Mouse (Mus musculus) liver, embryonic 14.5 days (tissue): ENCODE data around the gene Ccdc38. TPM values are rescaled to one million over a fixed set of nuclear protein-coding genes. Genes with fewer than 3 reads are reported as not detected.
A peak's percentile ranks its signal among the peaks of the same experiment; 100 is the strongest.

Experiments
- ATAC-seq: fragments of 200-750 bp; cut with Nextera tagmentation; 2 replicates; pipeline ENCODE4 v1.8.0; 2017; ENCODE audit warnings: moderate number of reproducible peaks, mild to moderate bottlenecking, moderate library complexity; ENCODE audit not compliant: insufficient read depth
- DNase-seq, 3 experiments: peaks; one replicate each; pipeline ENCODE4 v3.0.0-alpha.2; 2012 to 2013; ENCODE audit warnings: low read depth in 3 of 3, low spot score in 3 of 3
- H3K27ac ChIP-seq: fragments of 300-500 bp; sonication (generic); 2 replicates; pipeline ENCODE4 v1.5.1; 2014; ENCODE audit warnings: moderate library complexity, mild to moderate bottlenecking, control low read depth, inconsistent platforms
- H3K27me3 ChIP-seq: fragments of 300-500 bp; sonication (generic); 2 replicates; pipeline ENCODE4 v1.6.1; 2014; ENCODE audit warnings: mild to moderate bottlenecking, low read length, moderate library complexity; ENCODE audit not compliant: control insufficient read depth, insufficient read depth
- H3K36me3 ChIP-seq: fragments of 300-500 bp; sonication (generic); replicated peaks from 2 replicates; pipeline ENCODE4 v1.6.1; 2014; ENCODE audit warnings: low read depth; ENCODE audit not compliant: control insufficient read depth, insufficient read depth
- H3K4me1 ChIP-seq, 2 experiments: fragments of 200-500 bp in 1 of 2; fragments of 300-500 bp in 1 of 2; sonication (generic) in 1 of 2; replicated peaks; 2 replicates each; pipeline ENCODE4 v1.6.1; 2012 to 2014; ENCODE audit warnings: antibody characterized with exemption in 1 of 2, inconsistent platforms in 1 of 2, low read length in 1 of 2; ENCODE audit not compliant: control insufficient read depth in 2 of 2, insufficient read depth in 2 of 2
- H3K4me2 ChIP-seq: fragments of 300-500 bp; sonication (generic); 2 replicates; pipeline ENCODE4 v1.6.1; 2014; ENCODE audit warnings: low read depth, mild to moderate bottlenecking, control low read depth, moderate library complexity
- H3K4me3 ChIP-seq, 2 experiments: fragments of 200-500 bp in 1 of 2; fragments of 300-500 bp in 1 of 2; sonication (generic) in 1 of 2; 2 replicates each; pipeline ENCODE4 v1.5.1; 2012 to 2014; ENCODE audit warnings: low read depth in 2 of 2, low read length in 2 of 2, mild to moderate bottlenecking in 2 of 2, control low read depth in 1 of 2, inconsistent platforms in 1 of 2, moderate library complexity in 1 of 2; ENCODE audit not compliant: insufficient read depth in 1 of 2
- H3K9ac ChIP-seq: fragments of 300-500 bp; sonication (generic); replicated peaks from 2 replicates; pipeline ENCODE4 v1.6.1; 2014; ENCODE audit warnings: mild to moderate bottlenecking, control low read depth, moderate library complexity
- H3K9me3 ChIP-seq: fragments of 300-500 bp; sonication (generic); 2 replicates; pipeline ENCODE4 v1.6.1; 2016; ENCODE audit warnings: low read length, mixed read lengths; ENCODE audit not compliant: control insufficient read depth
- CTCF ChIP-seq: IDR thresholded peaks from 2 replicates; pipeline ENCODE4 v1.5.1; 2016; ENCODE audit warnings: antibody characterized with exemption, low read depth, control low read depth
- EP300 ChIP-seq: IDR thresholded peaks from 2 replicates; pipeline ENCODE4 v1.6.1; 2016; ENCODE audit warnings: antibody characterized with exemption, low read depth
- WGBS: fragments of 180-500 bp; shearing (Covaris S2); extraction: QIAGEN DNeasy Blood & Tissue Kit; methylation state at CpG from one replicate; pipeline ENCODE4 v1.1.7; 2014; ENCODE audit not compliant: insufficient replicate concordance; 5-methylcytosine and 5-hydroxymethylcytosine counted together
- polyA plus RNA-seq, 2 experiments: library from polyadenylated mRNA; depleted of rRNA in 1 of 2; stranded (reverse) in 1 of 2; unstranded in 1 of 2; fragments of >200 nt; fragmentation: Nextera tagmentation in 1 of 2; extraction: Ambion mirVana in 1 of 2; gene quantifications; 2 replicates each; pipeline versions ENCODE4 v1.2.1 to v1.2.3; 2012 to 2014

Ccdc38 gene
- polyA plus RNA-seq, 2 experiments: 0.02 to 0.15 TPM

- Histone ChIP-seq H3K27me3 (no peaks in the 10 kb centered on the region), H3K36me3 (no peaks in the 10 kb centered on the region), H3K4me3 (no peak overlapping the region), H3K9me3 (no peaks in the 10 kb centered on the region), H3K9ac (no peak overlapping the region), H3K4me2 (peak overlapping the region; percentile 3; the same call in 1 of the 2 replicates), H3K27ac (no peak overlapping the region), H3K4me1 (peaks cover 0 to 10% of the 10 kb centered on the region in 2 experiments; a peak in 2 of 4 replicates)
- no peak for TF ChIP-seq EP300
- TF ChIP-seq CTCF: no peak
- ATAC-seq (no peak), DNase-seq (no peak)
- 66% methylated on average over 6 of the region's 6 CpGs for WGBS
Observed at GRCm38 (mm10) chr10:93538818-93539217, 1.6 kb upstream of the Ccdc38 start.

- Histone ChIP-seq H3K4me3 (peak within 1 kb of the TSS; percentile 41 to 53), H3K36me3 (no peaks in the 10 kb centered on the region), H3K4me1 (peaks cover 0 to 12% of the 10 kb centered on the region in 2 experiments; a peak in 2 of 4 replicates), H3K9me3 (no peaks in the 10 kb centered on the region), H3K9ac (peak within 1 kb of the TSS; percentile 19), H3K27me3 (no peaks in the 10 kb centered on the region), H3K4me2 (peak within 1 kb of the TSS; percentile 65), H3K27ac (no peak within 1 kb of the TSS)
- peak; percentile 76 for ATAC-seq
- WGBS: 2% methylated on average over 35 of the region's 35 CpGs
- DNase-seq: peak; percentile 41 to 58 (median 45)
- no peak for TF ChIP-seq EP300
- TF ChIP-seq CTCF: peak; percentile 85
Observed at GRCm38 (mm10) chr10:93539775-93540430, 529 bp upstream of the Ccdc38 start, which contains the start of gene Amdhd1. TSS of gene Amdhd1 (minus strand) at chr10:93540033.

GRCm38 (mm10) chr10:93541585-93541984 lies 1.2 kb downstream of the Ccdc38 start:
- Histone ChIP-seq H3K4me3 (no peak overlapping the region), H3K9me3 (no peaks in the 10 kb centered on the region), H3K36me3 (no peaks in the 10 kb centered on the region), H3K27ac (no peak overlapping the region), H3K4me1 (peaks cover 0 to 11% of the 10 kb centered on the region in 2 experiments; a peak in 2 of 4 replicates), H3K9ac (no peak overlapping the region), H3K27me3 (no peaks in the 10 kb centered on the region), H3K4me2 (no peak overlapping the region)
- DNase-seq (no peak), ATAC-seq (no peak)
- TF ChIP-seq EP300 (no peak), CTCF (no peak)
- WGBS: 47% methylated on average over 1 of the region's 1 CpGs

GRCm38 (mm10) chr10:93542356-93542755 lies 1.9 kb downstream of the Ccdc38 start:
- Histone ChIP-seq H3K4me2 (no peak overlapping the region), H3K4me1 (peaks cover 0 to 11% of the 10 kb centered on the region in 2 experiments; a peak in 2 of 4 replicates), H3K9me3 (no peaks in the 10 kb centered on the region), H3K36me3 (no peaks in the 10 kb centered on the region), H3K27ac (no peak overlapping the region), H3K4me3 (no peak overlapping the region), H3K27me3 (no peaks in the 10 kb centered on the region), H3K9ac (no peak overlapping the region)
- 45% methylated on average over 4 of the region's 4 CpGs for WGBS
- ATAC-seq: no peak
- TF ChIP-seq CTCF: no peak
- no peak for TF ChIP-seq EP300
- DNase-seq: no peak

GRCm38 (mm10) chr10:93543176-93543575 lies 2.7 kb downstream of the Ccdc38 start:
- TF ChIP-seq EP300: no peak
- Histone ChIP-seq H3K36me3 (no peaks in the 10 kb centered on the region), H3K4me3 (no peak overlapping the region), H3K4me1 (peaks cover 0 to 11% of the 10 kb centered on the region in 2 experiments; a peak in 2 of 4 replicates), H3K9me3 (no peaks in the 10 kb centered on the region), H3K27me3 (no peaks in the 10 kb centered on the region), H3K27ac (no peak overlapping the region), H3K9ac (no peak overlapping the region), H3K4me2 (no peak overlapping the region)
- DNase-seq (no peak), ATAC-seq (no peak)
- WGBS: 51% methylated on average over 6 of the region's 6 CpGs
